Comparison of ENCODE assay signal across 8 mouse cellular contexts in the genomic region with DNA sequence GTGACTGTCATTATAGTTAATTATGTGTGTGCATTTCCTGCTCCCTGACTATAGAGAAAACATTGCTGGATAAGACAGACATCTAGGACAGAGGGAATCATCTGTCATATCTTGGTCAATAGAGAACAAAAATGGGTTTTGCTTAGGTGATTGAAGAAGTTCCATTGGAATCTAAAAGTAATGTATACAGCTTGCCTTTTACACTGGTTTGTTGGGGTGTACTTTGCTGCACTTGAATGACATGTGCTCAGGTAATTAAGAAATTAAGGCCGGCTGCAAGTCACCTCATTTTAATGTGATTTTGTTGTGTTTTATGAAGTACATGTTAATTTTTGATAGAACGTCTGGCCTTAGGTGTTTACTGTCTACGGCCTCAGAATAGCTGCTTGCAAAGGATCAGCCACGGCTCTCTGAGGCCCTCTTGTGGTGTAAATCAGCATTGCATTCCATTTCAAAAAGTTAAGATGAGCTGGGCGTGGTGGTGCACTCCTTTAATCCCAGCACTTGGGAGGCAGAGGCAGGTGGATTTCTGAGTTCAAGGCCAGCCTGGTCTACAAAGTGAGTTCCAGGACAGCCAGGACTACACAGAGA. TPM values are rescaled to one million over a fixed set of nuclear protein-coding genes. Genes with fewer than 3 reads are reported as not detected.
DNase-seq lines count a peak whose midpoint lies in the region; ATAC-seq lines count a peak whose summit lies in the region.

No protein-coding gene starts in this region.

- H3K4me2 ChIP-seq in forebrain, embryonic 14.5 days (ENCODE audit: low read length) = no peak overlapping the region
- H3K4me2 ChIP-seq in hindbrain, embryonic 12.5 days (replicated peaks) = no peak overlapping the region

- H3K4me1 ChIP-seq in forebrain, embryonic 14.5 days (ENCODE audit: control insufficient read depth, insufficient read depth, low read length) = peaks cover 3% of the 10 kb centered on the region; the same call in 1 of the 2 replicates
- H3K4me1 ChIP-seq in hindbrain, embryonic 12.5 days = peaks cover 3% of the 10 kb centered on the region; the same call in 1 of the 2 replicates

- no peaks in the 10 kb centered on the region for H3K9me3 ChIP-seq in forebrain, embryonic 14.5 days (replicated peaks; ENCODE audit: control insufficient read depth, low read length)
- H3K9me3 ChIP-seq in hindbrain, embryonic 12.5 days (replicated peaks) = no peaks in the 10 kb centered on the region

- WGBS in forebrain, embryonic 14.5 days = 14% methylated on average over 5 of the region's 5 CpGs
- 12% methylated on average over 5 of the region's 5 CpGs for WGBS in hindbrain, embryonic 12.5 days

- peak; percentile 73 for ATAC-seq in forebrain, embryonic 14.5 days
- peak; percentile 48; the same call in 1 of the 2 replicates for ATAC-seq in hindbrain, embryonic 12.5 days (ENCODE audit: low FRiP score)

- no peak overlapping the region for H3K9ac ChIP-seq in forebrain, embryonic 14.5 days (ENCODE audit: low read length)
- no peak overlapping the region for H3K9ac ChIP-seq in hindbrain, embryonic 12.5 days

- no peaks in the 10 kb centered on the region for H3K27me3 ChIP-seq in forebrain, embryonic 14.5 days (replicated peaks; ENCODE audit: control insufficient read depth, insufficient read depth, low read length)
- H3K27me3 ChIP-seq in hindbrain, embryonic 12.5 days = no peaks in the 10 kb centered on the region

- H3K36me3 ChIP-seq in forebrain, embryonic 14.5 days (ENCODE audit: control insufficient read depth, insufficient read depth, low read length) = peaks cover 53% of the 10 kb centered on the region
- peaks cover 48% of the 10 kb centered on the region for H3K36me3 ChIP-seq in hindbrain, embryonic 12.5 days

- peak; percentile 77 for DNase-seq in MN1 (ENCODE audit: low spot score)
- peak; percentile 77 for DNase-seq in c-Kit-positive CD71-positive TER-119-positive erythroid progenitor cells, embryonic 14.5 days (ENCODE audit: low spot score)
- DNase-seq in forebrain, embryonic 14.5 days (ENCODE audit: low spot score) = peak; percentile 77
- DNase-seq in layer of hippocampus, adult 9-10 months (ENCODE audit: low spot score) = peak; percentile 88
- peak; percentile 80 for DNase-seq in lung, postnatal 25 days (ENCODE audit: low spot score)
- peak; percentile 83 for DNase-seq in retina, postnatal 1 day
- DNase-seq in urinary bladder, postnatal 25 days (ENCODE audit: low spot score) = peak; percentile 75

- H3K27ac ChIP-seq in forebrain, embryonic 14.5 days (ENCODE audit: low read depth, low read length) = no peak overlapping the region
- no peak overlapping the region for H3K27ac ChIP-seq in hindbrain, embryonic 12.5 days

- no peak overlapping the region for H3K4me3 ChIP-seq in forebrain, embryonic 14.5 days (ENCODE audit: low read depth, low read length)
- no peak overlapping the region for H3K4me3 ChIP-seq in hindbrain, embryonic 12.5 days

RNA-seq across cellular contexts. Expression of gene Eif2ak3, which starts 36.5 kb away (rescaled TPM):
- polyA plus RNA-seq in forebrain, embryonic 14.5 days (2014; fragmentation: Nextera tagmentation; extraction: Ambion mirVana) = 9.4 and 10.7 TPM in 2 replicates
- polyA plus RNA-seq in hindbrain, embryonic 12.5 days (2016; fragmentation: Nextera tagmentation; extraction: Ambion mirVana) = 16.1 and 17.6 TPM in 2 replicates

RNA-seq across cellular contexts. Expression of gene Tex37, which starts 37.9 kb away (rescaled TPM):
- polyA plus RNA-seq in forebrain, embryonic 14.5 days (2014; fragmentation: Nextera tagmentation; extraction: Ambion mirVana) = not detected in 2 replicates
- polyA plus RNA-seq in hindbrain, embryonic 12.5 days (2016; fragmentation: Nextera tagmentation; extraction: Ambion mirVana) = not detected in 2 replicates
